Mouse (Mus musculus) urinary bladder, adult 18-20 months (tissue): ENCODE results near the gene Mfsd6.

Source experiments
- DNase-seq, 2 experiments: peaks; one replicate each; pipeline ENCODE4 v3.0.0; 2022; ENCODE audit warnings: low spot score in 2 of 2, mixed read lengths in 2 of 2

Gene Mfsd6

DNA sequence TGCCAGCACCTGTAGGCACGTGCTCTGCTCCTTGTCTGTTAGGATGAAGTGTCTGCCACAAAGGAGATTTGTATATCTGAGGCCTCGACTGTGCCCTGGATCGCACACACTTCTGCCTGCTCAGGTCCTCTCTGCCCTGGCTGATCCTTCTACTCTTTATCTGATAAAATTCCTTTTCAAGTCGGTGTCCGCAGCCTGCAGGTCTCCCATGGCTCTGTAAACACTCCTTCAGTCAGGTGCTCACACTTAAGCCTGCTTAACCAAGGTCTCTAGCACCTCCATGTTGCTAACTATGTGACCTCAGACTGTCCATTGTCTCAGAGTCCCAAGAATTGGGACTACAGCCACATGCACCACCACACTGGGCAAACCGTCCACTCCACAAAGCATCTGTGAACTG is 87.0 kb downstream of the Mfsd6 start:
- DNase-seq, result peak in 1 of 2 experiments; percentile 20

DNA sequence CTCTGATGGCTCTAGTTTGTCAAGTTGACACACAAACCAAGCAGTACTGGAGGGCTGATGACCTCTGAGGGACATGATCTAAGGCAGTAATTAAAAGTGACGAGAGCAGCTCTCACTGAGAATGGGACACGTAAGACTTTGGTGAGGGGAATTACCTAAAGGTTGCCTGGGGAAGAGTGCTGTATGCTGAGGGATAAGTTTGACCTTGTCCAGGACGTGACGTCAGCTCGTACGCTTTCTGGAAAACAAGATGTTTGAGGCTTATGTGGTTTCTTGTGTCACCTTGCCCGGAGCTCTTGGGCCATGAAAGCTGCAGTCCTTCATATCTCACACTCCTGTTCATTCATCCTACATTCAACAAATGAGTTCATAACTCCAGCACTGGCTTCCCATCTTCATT is 88.2 kb downstream of the Mfsd6 start:
- no peak for DNase-seq

DNA sequence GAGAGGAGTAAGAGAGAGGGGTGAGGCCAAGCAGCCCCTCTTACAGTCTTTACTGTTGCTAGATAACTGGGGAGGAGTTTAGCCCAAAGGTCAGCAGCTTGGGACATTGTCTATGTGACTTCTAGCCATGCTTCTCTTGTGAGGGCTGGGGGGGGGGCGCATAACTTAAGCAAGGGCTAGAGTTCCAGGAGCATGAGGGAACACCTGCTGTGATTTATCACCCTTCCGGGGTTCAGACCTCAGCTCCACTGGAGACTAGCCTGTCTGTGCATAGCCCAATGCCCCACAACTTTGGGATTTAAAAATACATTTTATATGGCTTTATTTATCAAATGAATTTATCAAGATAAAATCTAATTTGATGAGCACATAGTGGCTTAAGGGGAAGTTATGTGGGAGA is 89.2 kb downstream of the Mfsd6 start:
- no peak for DNase-seq

DNA sequence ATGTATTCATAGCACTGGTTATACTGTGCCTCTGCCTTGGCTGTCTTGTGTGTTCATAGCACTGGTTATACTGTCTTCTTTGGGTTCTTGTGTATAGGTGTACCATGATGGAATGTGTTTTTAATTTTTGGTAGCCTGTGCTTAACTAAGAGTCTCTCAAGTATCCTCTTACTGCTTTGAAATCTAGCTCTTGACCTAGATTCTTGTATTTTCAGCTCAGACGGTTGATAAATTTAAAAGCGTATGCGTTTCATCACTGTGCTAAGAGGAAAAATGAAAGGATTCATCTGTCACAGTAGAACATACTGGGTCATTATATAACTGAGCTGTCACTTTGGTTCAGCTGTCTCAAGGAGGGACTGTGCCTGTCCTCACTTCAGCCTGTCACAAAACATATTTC is 91.3 kb downstream of the Mfsd6 start:
- no peak for DNase-seq

DNA sequence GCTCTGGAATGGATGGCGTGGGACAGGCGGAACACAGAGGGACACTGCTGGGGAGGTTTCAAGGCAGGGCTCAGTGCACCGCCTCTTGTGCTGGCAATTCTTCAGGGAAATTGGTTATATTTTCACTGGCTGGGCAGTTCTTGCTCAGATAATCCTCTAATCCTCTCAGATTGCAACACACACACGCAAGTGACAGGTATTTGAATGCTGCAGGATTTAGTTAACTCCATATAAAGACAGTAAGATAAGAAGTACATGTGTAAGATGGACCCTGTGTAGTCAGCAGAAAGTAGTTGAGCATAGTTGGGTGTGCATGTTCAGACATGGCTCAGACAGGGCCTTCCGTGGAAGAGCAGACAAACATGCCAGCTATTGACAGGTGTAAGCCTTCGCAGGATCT is 93.0 kb downstream of the Mfsd6 start:
- DNase-seq, result no peak

DNA sequence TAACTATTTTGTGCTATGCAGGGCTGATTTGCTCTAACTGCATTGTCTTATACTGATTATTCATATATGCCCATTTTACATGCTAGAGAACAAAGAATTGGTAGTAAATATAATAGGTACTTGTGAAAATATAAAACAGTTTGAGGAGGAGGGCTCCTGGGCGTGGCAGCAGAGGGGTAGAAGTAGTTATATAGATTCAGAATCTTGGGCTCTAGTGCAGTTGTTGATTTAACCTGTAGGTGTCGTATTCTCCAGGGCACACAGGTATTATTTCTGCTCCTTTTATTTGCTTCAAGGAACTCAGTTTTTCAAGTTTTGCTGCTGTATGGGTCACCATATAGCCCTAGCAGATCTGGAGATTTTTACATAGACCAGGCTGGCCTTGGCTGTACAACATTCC is 95.7 kb downstream of the Mfsd6 start:
- DNase-seq, result no peak

DNA sequence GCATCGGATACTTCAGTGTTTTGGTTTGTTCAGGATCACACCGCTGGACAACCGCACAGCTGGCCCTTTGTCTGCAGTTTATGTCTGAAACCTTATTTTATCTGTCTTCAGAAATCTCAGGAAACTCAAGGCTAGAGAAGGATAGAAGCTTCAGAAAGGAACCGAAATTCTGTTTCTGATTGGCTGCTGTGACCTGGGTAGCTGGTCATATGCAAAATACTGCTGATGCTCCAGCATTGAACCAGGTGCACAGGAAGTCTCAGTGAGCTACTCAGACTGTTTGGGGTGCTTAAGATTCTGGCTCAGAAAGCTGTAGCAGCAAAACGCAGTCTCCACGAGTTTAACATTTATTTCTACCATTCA is 96.3 kb downstream of the Mfsd6 start:
- DNase-seq, result no peak

DNA sequence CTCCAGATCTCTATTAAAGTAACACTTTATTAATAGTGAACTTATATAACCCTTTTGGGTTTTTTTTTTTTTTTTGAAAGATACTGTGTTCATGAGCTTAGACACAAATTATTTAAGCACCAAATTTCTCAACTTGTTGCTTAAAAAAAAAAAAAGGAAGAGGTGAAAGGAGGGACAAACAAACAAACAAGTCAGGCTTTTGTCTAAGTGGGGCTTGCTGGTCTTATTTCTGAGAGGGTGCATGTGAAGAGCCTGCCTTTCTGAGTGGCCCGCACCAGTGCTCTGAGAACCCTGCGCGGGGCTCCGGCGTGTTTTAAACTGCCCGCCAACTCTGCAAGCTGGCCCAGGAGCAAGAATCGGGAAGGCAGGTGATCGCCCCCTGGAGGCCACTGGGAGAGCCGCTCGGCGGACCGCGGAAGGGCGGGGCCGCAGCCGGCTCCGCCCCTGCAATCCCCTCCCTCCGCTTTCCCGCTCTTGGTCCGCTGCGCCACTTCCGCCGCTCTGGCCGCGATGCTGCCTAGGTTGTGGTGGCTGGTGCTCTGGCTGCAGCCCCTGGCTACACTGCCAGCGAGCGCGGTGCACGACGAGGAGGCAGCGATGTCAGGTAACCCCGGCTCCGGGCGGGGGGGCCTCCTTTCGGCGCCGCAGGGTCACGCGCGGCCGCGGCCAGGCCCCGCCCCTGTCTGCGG is 96.9 kb downstream of the Mfsd6 start, which contains the start of gene Nemp2:
Gene Nemp2, plus strand, starts transcription at position 456 of the 689 bp plus-strand sequence.
- DNase-seq, result peak; percentile 83 to 92

DNA sequence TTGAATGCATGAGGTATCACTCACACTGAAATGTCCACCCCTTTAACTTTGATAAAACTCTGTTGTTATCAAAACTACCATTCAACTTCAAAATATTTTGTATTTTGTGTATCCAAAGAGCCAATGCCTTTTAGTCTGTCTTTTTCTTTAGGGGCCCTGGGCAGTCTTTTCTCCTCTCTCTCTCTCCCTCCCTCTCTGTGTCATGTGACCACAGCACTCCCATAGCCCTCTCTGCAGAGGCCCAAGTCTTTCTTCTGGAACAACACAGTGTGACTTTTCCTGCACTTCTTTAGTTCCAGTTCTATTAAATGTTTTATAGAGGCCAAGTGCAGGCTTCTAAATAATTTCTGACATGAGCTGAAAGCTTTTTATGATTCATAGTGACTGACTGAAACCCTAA is 106.8 kb downstream of the Mfsd6 start:
- DNase-seq, result no peak

DNA sequence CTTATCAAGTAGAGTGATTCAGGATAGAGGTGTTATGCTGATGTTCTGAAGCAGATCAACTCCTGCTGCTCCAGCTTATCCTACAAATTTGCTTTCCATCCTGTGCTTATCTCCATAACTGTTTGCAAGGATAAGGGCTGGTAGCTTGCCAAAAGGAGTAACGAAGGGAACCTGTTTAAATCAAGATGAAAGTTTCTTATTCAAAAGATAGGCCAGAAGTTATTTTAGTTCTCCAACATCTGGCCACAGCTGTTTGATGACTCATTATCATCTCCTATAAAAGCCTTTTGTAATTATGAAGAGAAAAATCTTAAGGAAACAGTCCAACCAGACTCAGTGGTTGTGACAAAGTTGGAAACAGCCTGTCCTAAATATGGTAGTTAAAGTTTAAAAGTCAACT is 109.0 kb downstream of the Mfsd6 start:
- no peak for DNase-seq

DNA sequence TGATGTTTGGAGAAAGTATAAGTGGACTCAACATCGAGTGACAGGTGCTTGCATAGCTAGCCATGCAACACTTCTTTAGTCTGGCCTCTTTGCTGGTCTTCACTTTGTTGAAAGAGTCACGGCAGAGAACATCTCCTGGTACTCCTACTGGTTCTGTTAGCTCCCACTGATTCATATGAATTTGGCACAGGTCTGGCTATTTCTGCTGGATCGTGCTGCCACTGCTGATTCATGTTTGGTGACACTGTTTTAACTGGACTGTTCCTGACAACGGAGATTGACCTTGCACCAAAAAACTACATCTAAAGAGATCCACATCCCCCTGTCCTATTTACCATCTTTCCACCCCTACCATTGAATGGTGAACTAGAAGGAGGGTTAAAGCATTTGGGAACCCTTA is 118.8 kb downstream of the Mfsd6 start:
- no peak for DNase-seq

DNA sequence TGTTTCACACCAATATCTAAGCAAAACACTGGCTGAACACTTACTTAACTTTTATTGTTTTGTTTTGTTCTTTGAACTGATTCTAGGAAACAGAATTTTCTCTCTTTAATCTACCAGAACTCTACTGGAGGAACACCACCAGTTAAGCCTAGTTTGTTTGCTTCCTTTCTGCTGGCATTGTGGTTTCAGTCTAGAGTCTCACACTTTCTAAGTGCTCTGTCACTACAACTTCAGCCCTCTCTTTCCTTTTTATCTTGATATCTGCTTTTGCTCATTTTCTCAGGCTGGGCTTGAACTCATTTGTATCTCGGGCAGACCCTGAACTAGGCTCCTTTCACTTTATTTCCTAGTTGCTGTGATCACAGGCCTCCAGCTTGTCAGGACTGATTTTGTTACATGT is 119.6 kb downstream of the Mfsd6 start:
- DNase-seq, result no peak
